Mouse (Mus musculus): ENCODE data around the gene Pawr. TPM values are rescaled to one million over a fixed set of nuclear protein-coding genes. Genes with fewer than 3 reads are reported as not detected.

Gene Pawr
- polyA plus RNA-seq, 1 experiment from 2014 or later: 7.1 TPM

DNA sequence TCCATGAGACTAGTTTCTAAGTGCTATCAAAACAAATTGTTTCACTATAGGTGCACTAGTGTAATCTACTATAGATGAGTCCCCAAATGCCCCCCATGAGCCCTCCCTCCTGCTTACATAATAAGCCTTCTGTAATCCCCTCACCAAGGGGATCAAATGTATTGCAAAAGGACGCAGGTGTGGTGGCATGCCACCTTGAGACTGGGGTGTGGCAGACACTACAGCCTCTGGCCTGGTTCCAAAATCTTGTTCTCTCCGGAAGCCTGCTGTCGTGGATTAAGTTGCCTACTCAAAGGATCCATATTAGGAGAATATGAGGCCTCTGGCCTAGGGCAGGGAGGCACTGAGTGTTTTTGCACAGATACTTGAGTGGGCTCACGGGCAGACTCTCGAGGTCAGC lies 76.1 kb downstream of the Pawr start:
- H3K36me3 ChIP-seq (ENCODE audit: control insufficient read depth, insufficient read depth, low read length): no peaks in the 10 kb centered on the region
- no peaks in the 10 kb centered on the region for H3K9me3 ChIP-seq (ENCODE audit: control insufficient read depth, low read length)
- WGBS: 48% methylated on average over 5 of the region's 5 CpGs
- no peak overlapping the region for H3K9ac ChIP-seq (ENCODE audit: low read depth, low read length)
- peak; percentile 77 for DNase-seq (ENCODE audit: low spot score)
- H3K27me3 ChIP-seq (replicated peaks; ENCODE audit: control insufficient read depth, insufficient read depth, low read length): no peaks in the 10 kb centered on the region
- no peak overlapping the region for H3K27ac ChIP-seq (replicated peaks; ENCODE audit: low read depth, low read length)
- ATAC-seq (ENCODE audit: low read depth): peak; percentile 78; the same call in 1 of the 2 replicates
- H3K4me3 ChIP-seq (ENCODE audit: low read depth, low read length): no peak overlapping the region
- H3K4me2 ChIP-seq (ENCODE audit: low read depth, low read length): no peak overlapping the region
- no peaks in the 10 kb centered on the region for H3K4me1 ChIP-seq (ENCODE audit: control insufficient read depth, insufficient read depth, low read length)

DNA sequence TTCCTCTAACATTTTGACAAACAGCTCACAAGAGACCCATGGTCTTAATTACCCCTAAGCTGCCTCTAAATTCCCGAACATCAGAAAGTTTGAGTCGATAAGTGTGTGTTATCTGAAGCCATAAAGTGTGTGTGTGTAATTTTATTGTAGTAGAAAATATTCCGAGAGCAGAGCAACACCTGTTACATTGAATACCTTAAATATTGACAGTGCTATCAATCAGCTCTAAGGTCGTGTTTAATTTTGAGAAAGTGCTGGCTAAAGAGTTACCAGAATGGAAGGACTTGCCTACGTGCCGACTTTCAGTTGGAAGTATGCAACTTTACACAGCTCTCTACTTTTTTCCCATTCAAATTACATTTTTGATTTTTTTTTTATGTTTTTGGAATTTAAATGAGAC lies 76.5 kb downstream of the Pawr start:
- H3K9me3 ChIP-seq (ENCODE audit: control insufficient read depth, low read length): no peaks in the 10 kb centered on the region
- 73% methylated on average over 6 of the region's 6 CpGs for WGBS
- DNase-seq (ENCODE audit: low spot score): no peak
- no peak overlapping the region for H3K4me3 ChIP-seq (ENCODE audit: low read depth, low read length)
- no peaks in the 10 kb centered on the region for H3K27me3 ChIP-seq (replicated peaks; ENCODE audit: control insufficient read depth, insufficient read depth, low read length)
- no peak for ATAC-seq (ENCODE audit: low read depth)
- no peak overlapping the region for H3K9ac ChIP-seq (ENCODE audit: low read depth, low read length)
- H3K4me2 ChIP-seq (ENCODE audit: low read depth, low read length): no peak overlapping the region
- no peaks in the 10 kb centered on the region for H3K36me3 ChIP-seq (ENCODE audit: control insufficient read depth, insufficient read depth, low read length)
- H3K4me1 ChIP-seq (ENCODE audit: control insufficient read depth, insufficient read depth, low read length): no peaks in the 10 kb centered on the region
- H3K27ac ChIP-seq (replicated peaks; ENCODE audit: low read depth, low read length): no peak overlapping the region

DNA sequence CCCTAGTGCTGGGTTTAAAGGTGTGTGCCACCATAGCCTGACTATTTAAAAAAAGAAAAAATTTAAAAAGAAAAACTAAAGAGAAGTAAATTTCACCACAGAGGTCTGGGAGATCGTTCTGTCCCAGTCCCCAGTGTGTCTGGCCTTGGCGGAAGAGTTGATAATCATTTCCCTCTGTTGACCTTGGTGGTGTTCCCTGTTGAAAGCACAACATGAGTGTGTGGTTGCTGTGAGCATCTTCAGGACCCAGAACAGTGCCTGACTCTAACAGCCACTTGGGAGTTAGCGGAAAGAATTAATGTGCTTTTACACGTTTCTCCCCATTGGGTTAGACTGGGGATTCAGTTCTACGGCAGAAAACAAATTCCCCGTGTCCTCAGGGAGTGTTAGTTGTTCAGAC lies 77.1 kb downstream of the Pawr start:
- DNase-seq (ENCODE audit: low spot score): no peak

DNA sequence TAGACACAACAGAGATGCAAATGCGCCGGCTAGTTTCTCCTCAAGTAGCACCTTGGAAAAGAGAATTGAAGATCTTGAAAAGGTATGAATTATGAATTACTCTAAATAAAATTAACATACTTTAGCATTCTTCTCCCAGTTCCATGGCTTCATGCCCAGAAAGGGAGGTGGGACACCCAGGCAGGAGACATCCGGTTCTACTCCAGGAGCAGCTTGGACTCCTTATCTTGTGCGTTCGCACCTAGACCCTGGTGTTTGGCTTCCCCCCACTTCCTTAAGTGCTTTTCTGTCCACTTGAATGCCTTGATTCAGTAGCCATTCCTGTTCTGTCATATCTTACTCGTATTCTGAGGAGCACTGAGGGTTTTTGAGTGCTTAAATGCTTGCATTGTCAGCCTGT lies 77.6 kb downstream of the Pawr start:
- DNase-seq (ENCODE audit: low spot score) (no peak), ATAC-seq (ENCODE audit: low read depth) (no peak)
- no peaks in the 10 kb centered on the region for H3K27me3 ChIP-seq (replicated peaks; ENCODE audit: control insufficient read depth, insufficient read depth, low read length)
- H3K4me3 ChIP-seq (ENCODE audit: low read depth, low read length): no peak overlapping the region
- no peak overlapping the region for H3K4me2 ChIP-seq (ENCODE audit: low read depth, low read length)
- no peaks in the 10 kb centered on the region for H3K4me1 ChIP-seq (ENCODE audit: control insufficient read depth, insufficient read depth, low read length)
- H3K27ac ChIP-seq (replicated peaks; ENCODE audit: low read depth, low read length): no peak overlapping the region
- H3K36me3 ChIP-seq (ENCODE audit: control insufficient read depth, insufficient read depth, low read length): no peaks in the 10 kb centered on the region
- H3K9me3 ChIP-seq (ENCODE audit: control insufficient read depth, low read length): no peaks in the 10 kb centered on the region
- WGBS: 84% methylated on average over 6 of the region's 6 CpGs
- H3K9ac ChIP-seq (ENCODE audit: low read depth, low read length): no peak overlapping the region

More for the DNA sequence above, 77.1 kb downstream of the Pawr start:
- Histone ChIP-seq H3K4me3 (ENCODE audit: low read depth, low read length) (no peak overlapping the region), H3K27ac (replicated peaks; ENCODE audit: low read depth, low read length) (no peak overlapping the region), H3K36me3 (ENCODE audit: control insufficient read depth, insufficient read depth, low read length) (no peaks in the 10 kb centered on the region), H3K9me3 (ENCODE audit: control insufficient read depth, low read length) (no peaks in the 10 kb centered on the region), H3K27me3 (replicated peaks; ENCODE audit: control insufficient read depth, insufficient read depth, low read length) (no peaks in the 10 kb centered on the region), H3K9ac (ENCODE audit: low read depth, low read length) (no peak overlapping the region), H3K4me2 (ENCODE audit: low read depth, low read length) (no peak overlapping the region), H3K4me1 (ENCODE audit: control insufficient read depth, insufficient read depth, low read length) (no peaks in the 10 kb centered on the region)
- 68% methylated on average over 6 of the region's 6 CpGs for WGBS
- no peak for ATAC-seq (ENCODE audit: low read depth)

DNA sequence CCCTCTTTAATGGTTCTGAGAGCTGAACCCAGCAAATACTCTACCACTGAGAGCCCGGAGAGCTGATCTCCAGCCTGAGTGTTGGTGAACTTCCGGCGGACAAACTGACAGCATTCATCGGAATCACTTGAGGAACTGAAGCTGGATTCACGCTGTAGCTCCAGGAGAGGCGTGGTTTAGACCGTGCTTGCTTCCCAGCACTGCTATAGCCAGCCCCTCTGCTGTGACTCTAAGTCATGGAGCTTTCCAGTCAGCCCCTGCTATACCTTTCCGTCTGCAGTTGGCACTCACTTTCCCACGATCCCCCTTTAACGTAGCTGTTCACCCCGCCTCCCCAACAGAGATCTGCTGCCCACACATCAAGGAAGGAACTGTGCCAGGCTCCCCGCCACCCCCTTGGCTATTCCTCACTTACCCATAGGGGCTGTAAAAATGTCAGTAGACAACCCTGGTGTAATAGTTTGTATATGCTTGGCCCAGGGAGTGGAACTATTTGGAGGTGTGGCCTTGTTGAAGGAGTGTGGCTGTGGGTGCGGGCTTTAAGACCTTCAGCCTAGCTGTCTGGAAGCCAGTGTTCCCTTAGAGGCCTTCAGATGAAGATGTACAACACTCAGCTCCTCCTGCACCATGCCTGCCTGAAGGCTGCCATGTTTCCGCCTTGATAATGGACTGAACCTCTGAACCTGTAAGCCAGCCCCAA lies 83.2 kb downstream of the Pawr start:
- Histone ChIP-seq H3K27ac (replicated peaks; ENCODE audit: low read depth, low read length) (no peak overlapping the region), H3K4me2 (ENCODE audit: low read depth, low read length) (no peak overlapping the region), H3K9ac (ENCODE audit: low read depth, low read length) (no peak overlapping the region), H3K36me3 (ENCODE audit: control insufficient read depth, insufficient read depth, low read length) (no peaks in the 10 kb centered on the region), H3K4me3 (ENCODE audit: low read depth, low read length) (no peak overlapping the region), H3K9me3 (ENCODE audit: control insufficient read depth, low read length) (no peaks in the 10 kb centered on the region), H3K4me1 (ENCODE audit: control insufficient read depth, insufficient read depth, low read length) (no peaks in the 10 kb centered on the region), H3K27me3 (replicated peaks; ENCODE audit: control insufficient read depth, insufficient read depth, low read length) (no peaks in the 10 kb centered on the region)
- ATAC-seq (ENCODE audit: low read depth) (no peak), DNase-seq (ENCODE audit: low spot score) (no peak)
- WGBS: 86% methylated on average over 14 of the region's 14 CpGs

DNA sequence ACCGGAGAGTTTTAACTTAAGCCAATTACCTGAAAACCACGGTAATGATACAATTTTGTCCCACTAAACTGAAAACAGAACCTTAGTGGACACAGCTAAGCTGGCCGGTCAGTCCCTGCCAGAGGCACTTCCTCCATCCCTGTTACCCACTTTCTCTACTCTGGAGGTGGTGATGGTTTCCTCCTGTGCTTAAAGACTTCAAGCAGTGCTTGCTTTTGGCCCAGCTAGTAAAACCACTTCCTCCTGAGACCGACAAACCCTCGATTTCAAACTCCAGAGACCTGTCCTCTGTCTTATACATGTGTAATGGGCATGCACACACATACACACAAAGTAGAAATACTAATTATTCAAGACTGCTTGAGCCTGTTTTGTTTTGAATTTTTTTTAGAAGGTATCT lies 85.5 kb downstream of the Pawr start:
- Histone ChIP-seq H3K4me2 (ENCODE audit: low read depth, low read length) (no peak overlapping the region), H3K27me3 (replicated peaks; ENCODE audit: control insufficient read depth, insufficient read depth, low read length) (no peaks in the 10 kb centered on the region), H3K9me3 (ENCODE audit: control insufficient read depth, low read length) (peaks cover 1% of the 10 kb centered on the region; the same call in 1 of the 2 replicates), H3K9ac (ENCODE audit: low read depth, low read length) (no peak overlapping the region), H3K4me1 (ENCODE audit: control insufficient read depth, insufficient read depth, low read length) (no peaks in the 10 kb centered on the region), H3K36me3 (ENCODE audit: control insufficient read depth, insufficient read depth, low read length) (no peaks in the 10 kb centered on the region), H3K4me3 (ENCODE audit: low read depth, low read length) (no peak overlapping the region), H3K27ac (replicated peaks; ENCODE audit: low read depth, low read length) (no peak overlapping the region)
- ATAC-seq (ENCODE audit: low read depth) (no peak), DNase-seq (ENCODE audit: low spot score) (no peak)
- 58% methylated on average over 5 of the region's 5 CpGs for WGBS

DNA sequence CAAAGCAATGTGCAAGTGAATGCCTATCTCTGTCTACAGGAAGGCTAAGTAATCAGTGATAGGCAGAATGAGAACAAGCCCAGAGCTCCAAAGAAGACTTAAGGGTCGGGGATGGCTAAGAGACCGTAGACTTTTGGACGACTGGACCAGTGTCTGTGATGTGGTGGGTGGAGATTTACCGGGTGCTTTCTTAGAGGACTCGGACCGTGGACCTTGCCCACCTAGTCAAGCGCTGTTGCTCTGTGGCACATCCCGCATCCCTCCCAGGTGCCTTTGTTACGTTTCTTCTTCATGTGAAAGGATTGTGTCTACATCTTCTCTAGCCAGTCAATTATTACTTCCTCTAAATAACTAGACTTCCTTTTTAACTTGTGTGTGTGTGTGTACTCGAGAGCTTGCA lies 98.6 kb downstream of the Pawr start:
- 0 out of 2 replicates have a peak, but pooled peaks cover 3% of the 10 kb centered on the region for H3K4me1 ChIP-seq (ENCODE audit: control insufficient read depth, insufficient read depth, low read length)
- no peaks in the 10 kb centered on the region for H3K9me3 ChIP-seq (ENCODE audit: control insufficient read depth, low read length)
- no peak for DNase-seq (ENCODE audit: low spot score)
- H3K9ac ChIP-seq (ENCODE audit: low read depth, low read length): no peak overlapping the region
- ATAC-seq (ENCODE audit: low read depth): no peak
- H3K27ac ChIP-seq (replicated peaks; ENCODE audit: low read depth, low read length): no peak overlapping the region
- H3K4me3 ChIP-seq (ENCODE audit: low read depth, low read length): no peak overlapping the region
- H3K27me3 ChIP-seq (replicated peaks; ENCODE audit: control insufficient read depth, insufficient read depth, low read length): no peaks in the 10 kb centered on the region
- H3K4me2 ChIP-seq (ENCODE audit: low read depth, low read length): no peak overlapping the region
- 91% methylated on average over 10 of the region's 10 CpGs for WGBS
- no peaks in the 10 kb centered on the region for H3K36me3 ChIP-seq (ENCODE audit: control insufficient read depth, insufficient read depth, low read length)

DNA sequence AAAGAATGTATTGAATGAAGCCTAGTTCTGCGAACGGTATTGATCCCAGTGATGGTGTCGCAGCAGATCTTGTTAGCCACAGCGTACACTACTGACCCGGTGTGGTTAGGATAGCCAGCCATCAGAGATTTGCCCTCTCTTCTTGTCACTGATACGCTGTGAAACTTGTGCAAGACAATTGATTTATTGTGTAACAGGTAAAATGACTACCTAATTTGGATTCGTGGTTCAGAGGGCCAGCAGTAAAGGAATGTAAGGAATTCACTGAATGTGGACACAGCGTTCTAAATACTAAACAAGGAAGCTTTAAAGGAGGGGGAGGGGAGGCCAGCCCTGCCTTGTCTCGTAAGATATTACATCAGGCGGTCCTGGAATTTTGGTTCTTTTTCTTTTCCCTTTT lies 100.3 kb downstream of the Pawr start:
- Histone ChIP-seq H3K27me3 (replicated peaks; ENCODE audit: control insufficient read depth, insufficient read depth, low read length) (no peaks in the 10 kb centered on the region), H3K4me1 (ENCODE audit: control insufficient read depth, insufficient read depth, low read length) (peaks cover 9% of the 10 kb centered on the region), H3K4me2 (ENCODE audit: low read depth, low read length) (no peak overlapping the region), H3K36me3 (ENCODE audit: control insufficient read depth, insufficient read depth, low read length) (no peaks in the 10 kb centered on the region), H3K9ac (ENCODE audit: low read depth, low read length) (no peak overlapping the region), H3K9me3 (ENCODE audit: control insufficient read depth, low read length) (no peaks in the 10 kb centered on the region), H3K27ac (replicated peaks; ENCODE audit: low read depth, low read length) (no peak overlapping the region), H3K4me3 (ENCODE audit: low read depth, low read length) (no peak overlapping the region)
- 24% methylated on average over 10 of the region's 10 CpGs for WGBS
- ATAC-seq (ENCODE audit: low read depth) (no peak), DNase-seq (ENCODE audit: low spot score) (no peak)

DNA sequence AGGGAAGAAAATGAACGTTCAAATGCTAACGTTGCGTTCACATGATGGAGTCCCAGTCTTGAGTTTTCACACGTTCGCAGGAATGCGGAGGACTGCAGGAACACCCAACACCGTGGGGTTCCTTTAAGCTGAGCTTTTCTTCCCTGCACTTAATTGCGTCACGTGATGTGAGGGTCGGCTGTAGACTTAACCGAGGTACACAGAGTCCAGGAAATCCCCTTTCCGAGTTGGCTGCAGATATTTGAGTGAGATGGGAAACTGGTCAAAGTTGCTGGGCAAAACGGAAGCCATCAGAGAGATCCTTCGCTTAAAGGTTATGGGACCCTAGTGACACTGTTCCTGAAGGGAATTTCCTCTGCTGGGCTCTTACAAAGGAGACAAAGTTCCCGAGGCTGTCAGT lies 102.1 kb downstream of the Pawr start:
- Histone ChIP-seq H3K4me2 (ENCODE audit: low read depth, low read length) (peak overlapping the region; percentile 42), H3K9ac (ENCODE audit: low read depth, low read length) (no peak overlapping the region), H3K4me3 (ENCODE audit: low read depth, low read length) (peak overlapping the region; percentile 7; the same call in 1 of the 2 replicates), H3K4me1 (ENCODE audit: control insufficient read depth, insufficient read depth, low read length) (peaks cover 9% of the 10 kb centered on the region), H3K27me3 (replicated peaks; ENCODE audit: control insufficient read depth, insufficient read depth, low read length) (no peaks in the 10 kb centered on the region), H3K36me3 (ENCODE audit: control insufficient read depth, insufficient read depth, low read length) (no peaks in the 10 kb centered on the region), H3K27ac (replicated peaks; ENCODE audit: low read depth, low read length) (no peak overlapping the region), H3K9me3 (ENCODE audit: control insufficient read depth, low read length) (no peaks in the 10 kb centered on the region)
- 9% methylated on average over 15 of the region's 15 CpGs for WGBS
- DNase-seq (ENCODE audit: low spot score) (peak; percentile 45), ATAC-seq (ENCODE audit: low read depth) (peak; percentile 44; the same call in 1 of the 2 replicates)

Data from embryonic facial prominence, embryonic 14.5 days (tissue).